Mouse (Mus musculus) kidney, postnatal 25 days (tissue): ENCODE measurements at regions not wholly inside any gene's neighbourhood (a gene's known extent, or its start where the extent isn't known, plus 50 kb on each side); places are given as distances from the start of the nearest gene placed in this dataset.
A peak's percentile ranks its signal among the peaks of the same experiment; 100 is the strongest.

ENCODE experiments used
- DNase-seq, 2 experiments: peaks; one replicate each; pipeline ENCODE4 v3.0.0; 2021; ENCODE audit warnings: mixed read lengths in 2 of 2

DNA sequence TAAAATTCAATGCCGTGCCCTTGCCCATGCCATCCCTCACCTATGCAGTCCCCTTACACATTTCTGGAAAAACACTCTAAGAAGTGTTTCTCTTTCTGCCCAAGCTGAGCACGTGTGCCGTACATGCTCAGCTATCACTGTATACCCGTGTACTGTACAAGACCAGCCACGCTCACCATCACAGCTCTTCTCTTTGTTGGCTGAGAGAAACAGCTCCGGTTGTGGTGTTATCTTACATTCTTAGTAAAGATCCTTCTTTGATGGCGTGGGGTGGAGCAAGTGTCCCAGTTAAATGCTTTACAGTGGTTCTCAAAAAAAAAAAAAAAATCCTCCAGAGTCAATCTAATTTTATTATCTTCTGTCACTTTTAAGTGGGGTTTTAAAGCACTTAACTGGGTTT lies 215.1 kb upstream of the Ccdc122 start:
- DNase-seq = no peak

DNA sequence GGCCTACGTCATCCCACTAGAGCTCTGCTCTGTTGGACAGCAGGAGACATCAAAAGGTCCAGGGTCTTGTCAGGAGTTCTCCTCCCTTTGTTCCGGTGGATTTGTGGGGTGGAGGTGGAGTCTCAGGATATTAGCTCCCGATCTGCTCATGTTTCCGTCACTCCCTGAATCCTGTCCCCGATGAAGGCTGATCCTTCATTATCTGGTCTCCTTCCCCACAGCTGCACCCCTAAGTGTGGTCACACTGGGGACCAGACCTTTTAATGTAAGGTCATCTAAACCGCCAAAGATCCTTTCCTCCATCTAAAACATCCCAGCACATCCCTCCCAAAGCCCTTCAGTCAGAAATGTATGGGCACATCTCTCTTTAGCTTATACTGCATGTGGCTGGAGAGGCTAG lies 215.6 kb upstream of the Ccdc122 start:
- no peak for DNase-seq

DNA sequence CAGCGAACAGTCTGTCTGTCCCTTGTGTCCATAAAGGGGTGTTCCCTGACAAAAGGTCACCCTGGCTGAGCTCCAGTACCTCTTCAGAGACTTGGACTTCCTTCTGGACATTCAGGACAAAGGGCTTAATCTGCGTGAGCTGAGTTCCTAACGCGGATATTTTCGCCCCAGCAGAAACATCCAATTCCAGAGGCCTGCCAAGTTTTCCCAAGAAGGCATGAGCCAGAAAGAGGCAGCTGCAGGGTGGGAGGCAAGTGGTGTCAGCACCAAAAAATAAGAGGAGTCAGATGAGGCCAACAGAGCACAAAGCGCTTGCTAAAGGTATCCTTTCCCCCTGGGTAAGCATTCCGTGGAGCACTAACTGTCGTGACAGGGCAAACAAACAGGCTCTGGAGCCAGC lies 216.9 kb upstream of the Ccdc122 start:
- peak; percentile 95 to 96 for DNase-seq

GRCm38 (mm10) chr14:76818256-76819010 lies 218.1 kb upstream of the Ccdc122 start:
- DNase-seq = peak; percentile 55 to 63

DNA sequence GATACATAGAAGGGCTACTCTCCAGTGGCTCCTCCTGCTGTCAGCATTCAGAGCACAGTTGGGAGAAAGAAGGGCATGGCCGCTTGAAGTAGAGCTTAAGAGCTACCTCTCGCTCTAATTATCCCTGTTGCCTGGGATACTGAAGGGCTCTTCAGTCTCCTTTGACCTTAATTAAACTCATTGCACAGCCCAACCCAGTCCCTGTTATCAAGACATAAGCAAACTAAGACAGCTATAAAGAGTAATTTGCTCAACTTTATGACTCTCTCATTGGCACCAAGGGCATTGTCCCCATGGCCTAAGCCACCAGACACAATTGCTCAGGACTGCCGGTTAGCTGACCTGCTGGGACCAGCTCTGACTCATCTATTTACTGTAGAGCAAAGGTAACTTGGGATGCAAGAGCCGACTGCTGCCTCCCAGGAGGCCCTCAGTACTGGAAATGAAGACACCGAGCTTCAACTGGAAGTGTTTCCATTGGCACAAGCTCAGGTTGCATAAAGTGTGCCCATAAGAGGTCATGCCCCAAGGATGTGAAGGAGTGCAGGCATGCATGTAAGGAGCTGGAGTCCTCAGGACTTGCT lies 219.3 kb upstream of the Ccdc122 start:
- peak; percentile 56 to 92 for DNase-seq

DNA sequence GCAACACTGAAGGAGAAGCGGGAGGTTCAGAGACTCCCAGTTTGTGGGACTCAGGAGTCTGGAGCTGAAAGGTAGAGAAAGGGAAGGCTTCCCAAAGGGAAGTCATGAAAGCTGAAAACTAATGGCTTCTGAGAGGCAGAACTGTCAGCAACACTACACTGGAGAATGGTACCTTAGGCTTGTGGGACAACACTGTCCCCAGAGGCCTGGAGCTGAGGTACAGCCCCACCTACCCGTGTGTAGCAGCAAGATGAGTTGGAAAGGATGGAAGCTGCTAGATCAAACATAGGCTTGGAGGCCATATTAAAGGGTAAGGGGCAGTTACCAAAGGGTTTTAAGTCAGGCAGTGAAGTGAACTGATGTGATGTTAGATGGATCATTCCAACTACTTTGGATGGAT lies 219.9 kb upstream of the Ccdc122 start:
- DNase-seq = no peak

DNA sequence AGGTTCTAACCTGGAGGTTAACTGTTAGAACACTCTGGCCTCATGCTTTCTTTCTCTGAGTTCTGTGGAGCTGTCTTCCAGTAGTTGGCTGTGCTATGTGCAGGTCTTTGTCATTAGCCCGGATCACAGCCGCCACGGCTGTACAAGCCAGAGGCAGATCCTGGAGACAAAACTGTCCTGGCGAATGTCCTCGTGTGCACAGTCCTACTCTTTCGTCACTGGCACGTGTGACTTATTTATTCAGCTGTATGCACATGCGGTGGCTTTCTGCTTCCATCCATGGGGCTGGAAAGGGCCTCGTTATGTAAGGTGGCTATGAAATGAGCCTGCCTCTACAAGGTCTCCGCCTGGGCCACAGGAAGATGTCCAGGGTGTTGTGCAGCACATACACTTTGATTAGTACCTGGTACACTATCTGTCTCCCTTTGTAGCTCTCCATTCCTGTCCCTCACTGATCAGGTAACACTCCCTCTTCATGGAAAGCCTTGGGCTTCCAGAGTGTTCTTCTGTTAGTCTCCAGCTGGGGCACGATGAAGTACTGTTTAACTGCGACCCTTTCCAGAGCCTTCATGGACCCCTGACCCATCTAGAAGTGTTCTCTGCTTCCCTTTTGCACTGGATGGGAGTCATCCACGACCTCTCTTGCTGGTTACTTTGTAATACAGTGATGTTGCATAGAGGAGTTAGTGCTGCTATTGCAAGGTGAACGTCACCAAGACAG lies 224.3 kb upstream of the Ccdc122 start:
- DNase-seq = no peak

- no peak for DNase-seq
Measured at GRCm38 (mm10) chr14:76810697-76811589, 225.6 kb upstream of the Ccdc122 start.

- no peak for DNase-seq
Measured at GRCm38 (mm10) chr14:76810041-76810440, 226.5 kb upstream of the Ccdc122 start.

GRCm38 (mm10) chr14:76809411-76809810 lies 227.2 kb upstream of the Ccdc122 start:
- no peak for DNase-seq

DNA sequence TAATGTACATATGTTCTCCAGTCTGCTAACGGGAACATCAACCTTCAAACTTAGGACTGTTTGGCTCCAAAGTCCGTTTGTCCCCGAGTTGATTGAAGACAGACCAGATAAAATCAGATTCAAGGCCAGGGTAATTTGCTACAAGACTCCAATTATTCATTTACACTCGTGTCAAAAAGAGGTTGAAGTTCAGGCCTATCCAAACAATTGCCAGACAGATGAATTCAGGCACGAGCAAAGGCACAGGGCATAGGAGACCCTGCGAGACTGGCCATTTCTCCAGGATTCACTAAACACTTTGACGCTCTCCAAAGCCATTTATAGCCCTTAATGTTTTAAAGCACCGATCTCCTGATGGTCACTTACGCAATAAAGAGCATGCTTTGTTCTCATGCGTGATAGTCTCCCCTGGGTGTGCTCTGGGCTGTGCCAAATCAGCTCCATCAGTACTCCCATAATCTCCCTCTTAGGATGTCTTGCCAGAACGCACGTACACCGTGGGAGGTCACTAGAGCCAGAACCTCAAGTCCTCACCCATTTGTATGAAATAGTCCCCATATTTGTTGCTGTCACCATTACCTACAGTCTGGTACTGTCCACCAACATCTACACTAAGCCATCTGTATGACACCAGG lies 231.3 kb upstream of the Ccdc122 start:
- peak; percentile 36 to 54 for DNase-seq

DNA sequence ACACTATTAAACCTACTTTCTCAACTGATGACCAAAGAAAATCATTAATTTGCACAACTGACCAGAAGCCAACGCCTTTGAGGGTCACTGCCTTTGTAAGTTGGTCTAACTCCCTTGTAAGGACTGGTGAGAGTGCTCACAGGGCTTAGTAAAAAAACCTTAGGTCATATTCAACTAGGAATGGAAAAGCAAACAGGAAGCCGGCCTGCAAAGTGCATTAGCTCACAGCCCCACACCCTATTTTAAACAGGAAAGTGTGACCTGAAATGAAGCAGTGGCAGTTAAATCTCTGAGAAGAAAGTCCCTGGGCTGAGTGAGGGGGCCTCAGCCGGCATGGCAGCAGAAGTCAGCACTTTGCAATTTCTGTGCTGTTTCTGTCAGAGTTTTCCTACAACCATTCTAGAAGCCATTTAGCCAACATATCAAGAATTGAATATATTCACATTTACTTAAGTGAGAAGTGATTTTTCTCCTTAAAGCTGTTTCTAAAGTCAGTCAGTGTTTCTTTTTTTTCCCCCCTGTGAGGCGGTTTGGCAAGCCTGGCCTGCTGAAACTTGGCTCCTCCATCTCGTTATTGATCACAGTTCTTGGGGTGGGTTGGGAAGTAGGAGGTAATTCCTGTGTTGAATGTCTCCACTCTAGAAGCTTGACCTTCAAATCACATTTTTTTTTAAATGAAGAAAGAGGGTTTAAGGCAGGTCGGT lies 232.0 kb upstream of the Ccdc122 start:
- no peak for DNase-seq

DNA sequence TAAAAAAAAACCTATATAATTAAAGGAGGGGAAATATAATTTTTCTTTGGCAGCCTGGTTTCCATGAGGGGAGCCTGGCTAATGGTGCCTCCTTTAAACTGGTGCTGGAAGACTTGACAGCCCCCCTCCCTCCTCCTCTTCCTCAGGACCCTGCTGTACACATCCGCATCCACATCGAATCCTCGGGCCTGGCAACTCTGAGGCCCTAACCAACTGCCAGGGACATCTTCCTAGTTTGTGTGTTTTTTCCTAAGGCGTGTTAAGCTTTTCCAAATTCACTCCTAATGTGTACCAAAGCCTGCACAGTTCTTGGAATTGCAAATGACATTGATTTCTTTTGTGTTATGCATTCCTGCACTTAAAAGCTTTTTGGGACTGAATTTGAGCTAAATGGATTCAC lies 236.4 kb upstream of the Ccdc122 start:
- no peak for DNase-seq

GRCm38 (mm10) chr14:76799741-76800140 lies 236.8 kb upstream of the Ccdc122 start:
- no peak for DNase-seq

- no peak for DNase-seq
Measured at GRCm38 (mm10) chr14:76798925-76799428, 237.6 kb upstream of the Ccdc122 start.

- no peak for DNase-seq
Measured at GRCm38 (mm10) chr14:76798488-76798887, 238.1 kb upstream of the Ccdc122 start.

- DNase-seq = no peak
Measured at GRCm38 (mm10) chr14:76797518-76797917, 239.1 kb upstream of the Ccdc122 start.

DNA sequence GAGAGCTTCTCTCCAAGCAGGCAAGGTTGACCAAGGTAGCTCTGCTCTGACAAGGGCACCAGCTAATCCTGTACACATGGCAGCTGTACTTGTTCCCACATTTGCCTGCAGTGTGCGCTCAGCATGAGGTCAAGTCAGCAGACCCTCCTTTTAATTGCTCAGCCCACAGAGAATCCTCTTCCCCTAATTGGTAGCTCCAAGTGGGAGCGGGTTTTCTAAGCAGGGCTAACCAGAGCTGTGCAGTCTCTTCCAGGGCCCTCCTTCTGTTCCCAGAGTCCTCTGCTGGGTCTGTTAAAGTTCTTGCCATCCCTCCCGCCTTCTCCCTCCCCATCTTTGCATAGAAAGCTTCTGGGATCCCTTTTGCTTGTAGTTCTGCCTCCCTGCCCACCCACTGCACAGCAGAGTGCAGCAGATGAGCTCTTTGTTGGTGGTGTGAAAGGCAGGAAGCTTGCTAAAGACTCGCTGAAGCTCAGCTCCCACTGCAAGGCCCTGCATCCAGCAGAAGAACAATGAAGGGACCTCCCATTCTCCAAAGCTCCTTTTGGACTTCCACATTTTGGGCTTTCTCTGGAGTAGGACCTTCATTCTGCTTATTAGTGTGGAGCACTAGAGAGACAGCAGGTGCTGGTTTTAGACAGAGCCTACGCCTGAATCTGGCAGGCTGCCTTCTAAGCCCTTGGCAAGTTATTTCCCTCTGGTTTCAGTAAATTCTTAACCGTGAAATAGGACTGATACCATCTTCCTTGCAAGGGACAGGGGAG lies 235.3 kb upstream of the Serp2 start:
- DNase-seq = no peak

DNA sequence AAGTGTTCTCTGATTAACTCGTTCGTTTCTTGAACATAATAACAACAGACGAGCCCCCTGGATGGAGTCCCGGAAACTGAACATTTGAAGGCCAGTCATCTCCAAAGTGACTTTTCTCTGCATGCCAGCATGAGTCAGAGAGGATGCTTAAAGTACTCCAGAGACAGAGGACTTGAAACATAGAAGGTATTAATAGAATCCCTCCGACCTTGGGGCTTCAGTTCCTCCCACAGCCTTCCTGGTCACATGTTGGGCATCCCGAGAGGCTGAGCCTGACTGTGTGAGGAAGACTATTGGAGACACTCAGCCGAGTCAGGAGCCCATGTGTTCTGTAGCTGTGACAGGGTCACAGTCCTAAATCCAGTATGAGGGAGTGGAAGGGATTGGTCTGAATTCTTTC lies 232.7 kb upstream of the Serp2 start:
- DNase-seq = no peak

DNA sequence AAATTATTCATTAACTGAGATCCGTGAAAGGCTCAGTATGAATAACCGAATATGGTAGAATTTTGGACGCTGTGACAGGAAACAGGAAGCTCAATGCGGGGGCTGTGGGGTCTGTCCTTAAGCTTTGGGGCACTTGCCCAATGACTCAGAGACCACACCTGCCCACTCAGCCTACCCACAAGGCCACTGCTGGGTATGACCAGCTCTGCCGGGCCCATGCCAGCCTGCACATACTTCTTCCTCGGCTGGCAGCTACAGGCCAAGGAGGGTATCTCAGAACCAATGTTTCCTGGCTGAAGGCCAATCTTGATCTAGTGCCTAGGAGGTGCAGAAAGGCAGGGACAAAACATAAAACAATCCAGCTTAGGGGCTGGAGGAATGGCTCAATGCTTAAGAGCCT lies 230.9 kb upstream of the Serp2 start:
- DNase-seq = peak; percentile 55 to 65

DNA sequence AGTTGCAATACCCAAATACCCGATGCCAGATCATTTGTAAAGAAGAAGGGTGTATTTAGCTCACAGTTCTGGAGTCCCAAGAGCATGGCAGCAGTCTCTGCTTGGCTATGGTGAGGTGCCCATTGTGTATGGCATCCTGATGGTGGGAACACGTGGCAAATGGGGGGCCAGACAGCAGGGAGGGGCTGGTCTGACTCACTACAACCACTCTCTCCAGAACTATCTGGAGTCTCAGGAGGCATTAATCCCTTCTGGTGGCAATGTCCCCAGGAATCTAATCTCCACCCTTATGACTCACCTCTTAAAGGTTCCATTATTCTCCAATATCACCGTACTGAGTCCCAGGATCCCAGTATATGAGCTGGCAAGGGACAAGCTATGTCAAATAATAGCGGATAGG lies 229.5 kb upstream of the Serp2 start:
- DNase-seq = no peak
